ENCODE assay signal across 19 mouse cellular contexts in genomic region chr2:60692239-60692638, GRCm38 (mm10). TPM values are rescaled to one million over a fixed set of nuclear protein-coding genes. Genes with fewer than 3 reads are reported as not detected.
DNase-seq lines count a peak whose midpoint lies in the region; ATAC-seq and TF ChIP-seq lines count a peak whose summit lies in the region.
"Had no signal": no experiment of that assay in that cellular context is flagged by ENCODE, and none has a peak within 500 bp of the region (broad histone marks: within the 10 kb centered on the region; RNA-seq: fewer than 3 reads in every experiment).

No protein-coding gene starts in this region.

- intact Hi-C loops in gastrocnemius, adult 2 months (cut with DNase I): no loop called here

- H3K4me2 ChIP-seq in kidney, embryonic 15.5 days: no peak overlapping the region
- H3K4me2 ChIP-seq in lung, embryonic 14.5 days: no peak overlapping the region
- H3K4me2 ChIP-seq in stomach, embryonic 15.5 days: no peak overlapping the region
- H3K4me2 ChIP-seq: heart, embryonic 15.5 days; hindbrain, embryonic 13.5 days; liver, embryonic 12.5 days had no signal

- no peak overlapping the region for H3K4me3 ChIP-seq in gastrocnemius, adult 2 months
- no peak overlapping the region for H3K4me3 ChIP-seq in kidney, embryonic 15.5 days (replicated peaks)
- H3K4me3 ChIP-seq in lung, embryonic 14.5 days (ENCODE audit: low read depth, low read length): no peak overlapping the region
- no peak overlapping the region for H3K4me3 ChIP-seq in stomach, embryonic 15.5 days (replicated peaks)
- no peak overlapping the region for H3K4me3 ChIP-seq in limb, embryonic 10.5 days
- H3K4me3 ChIP-seq: heart, embryonic 15.5 days; hindbrain, embryonic 13.5 days; liver, embryonic 12.5 days; megakaryocyte, embryonic 14.5 days had no signal

- peak overlapping the region; percentile 24; the same call in 1 of the 2 replicates for H3K27ac ChIP-seq in gastrocnemius, adult 2 months
- H3K27ac ChIP-seq in kidney, embryonic 15.5 days: no peak overlapping the region
- peak overlapping the region; percentile 69 for H3K27ac ChIP-seq in lung, embryonic 14.5 days (ENCODE audit: low read depth)
- H3K27ac ChIP-seq in stomach, embryonic 15.5 days: no peak overlapping the region
- H3K27ac ChIP-seq in limb, embryonic 10.5 days: no peak overlapping the region
- H3K27ac ChIP-seq: heart, embryonic 15.5 days; hindbrain, embryonic 13.5 days; liver, embryonic 12.5 days had no signal

- no peaks in the 10 kb centered on the region for H3K36me3 ChIP-seq in kidney, embryonic 15.5 days
- H3K36me3 ChIP-seq in lung, embryonic 14.5 days (ENCODE audit: insufficient read depth): no peaks in the 10 kb centered on the region
- no peaks in the 10 kb centered on the region for H3K36me3 ChIP-seq in stomach, embryonic 15.5 days
- no peaks in the 10 kb centered on the region for H3K36me3 ChIP-seq in limb, embryonic 10.5 days
- H3K36me3 ChIP-seq: heart, embryonic 15.5 days; hindbrain, embryonic 13.5 days; liver, embryonic 12.5 days had no signal

- H3K27me3 ChIP-seq in kidney, embryonic 15.5 days: no peaks in the 10 kb centered on the region
- no peaks in the 10 kb centered on the region for H3K27me3 ChIP-seq in lung, embryonic 14.5 days (ENCODE audit: insufficient read depth, low read length)
- H3K27me3 ChIP-seq in stomach, embryonic 15.5 days (replicated peaks): no peaks in the 10 kb centered on the region
- no peaks in the 10 kb centered on the region for H3K27me3 ChIP-seq in limb, embryonic 10.5 days (ENCODE audit: low read depth, poor library complexity, severe bottlenecking)
- H3K27me3 ChIP-seq: heart, embryonic 15.5 days; hindbrain, embryonic 13.5 days; liver, embryonic 12.5 days; Patski had no signal

- H3K9ac ChIP-seq in kidney, embryonic 15.5 days: no peak overlapping the region
- no peak overlapping the region for H3K9ac ChIP-seq in lung, embryonic 14.5 days
- no peak overlapping the region for H3K9ac ChIP-seq in stomach, embryonic 15.5 days
- H3K9ac ChIP-seq: heart, embryonic 15.5 days; hindbrain, embryonic 13.5 days; liver, embryonic 12.5 days had no signal

- no peak for DNase-seq in gastrocnemius, adult 2 months
- no peak for DNase-seq in gastrocnemius, adult 18-20 months (ENCODE audit: low spot score)
- peak; percentile 54 for DNase-seq in lung, embryonic 14.5 days
- no peak for DNase-seq in adrenal gland, postnatal 4 days (ENCODE audit: low spot score in 2 of 2)
- no peak for DNase-seq in limb, embryonic 10.5 days (ENCODE audit: low spot score)
- DNase-seq in urinary bladder, postnatal 36 days (ENCODE audit: low spot score in 2 of 2): no peak
- DNase-seq: cerebellum, adult 18-20 months; layer of hippocampus, postnatal 36 days; thymus, postnatal 4 days had no signal

- H3K9me3 ChIP-seq in kidney, embryonic 15.5 days (replicated peaks): no peaks in the 10 kb centered on the region
- no peaks in the 10 kb centered on the region for H3K9me3 ChIP-seq in lung, embryonic 14.5 days (ENCODE audit: low read depth, low read length)
- no peaks in the 10 kb centered on the region for H3K9me3 ChIP-seq in stomach, embryonic 15.5 days
- no peaks in the 10 kb centered on the region for H3K9me3 ChIP-seq in limb, embryonic 10.5 days (replicated peaks)
- H3K9me3 ChIP-seq: heart, embryonic 15.5 days; hindbrain, embryonic 13.5 days; liver, embryonic 12.5 days had no signal

- no peak for TF ChIP-seq CTCF in gastrocnemius, adult 2 months (IDR thresholded peaks at IDR 0.05)
- TF ChIP-seq CTCF in lung, embryonic 14.5 days (IDR thresholded peaks at IDR 0.05; ENCODE audit: low read depth): no peak

- ATAC-seq in kidney, embryonic 15.5 days (replicated peaks; ENCODE audit: low FRiP score): peak; percentile 41; the same call in 1 of the 2 replicates
- ATAC-seq in lung, embryonic 14.5 days (ENCODE audit: insufficient read depth): peak; percentile 20; the same call in 1 of the 2 replicates
- ATAC-seq in stomach, embryonic 15.5 days (ENCODE audit: insufficient read depth, low FRiP score, low read depth): peak; percentile 45; the same call in 1 of the 2 replicates
- ATAC-seq: forebrain, embryonic 14.5 days; intestine, postnatal 0 days; liver, embryonic 12.5 days; Patski had no signal

- peaks cover 32% of the 10 kb centered on the region for H3K4me1 ChIP-seq in kidney, embryonic 15.5 days
- H3K4me1 ChIP-seq in lung, embryonic 14.5 days (ENCODE audit: insufficient read depth): peaks cover 11% of the 10 kb centered on the region
- peaks cover 3% of the 10 kb centered on the region; the same call in 1 of the 2 replicates for H3K4me1 ChIP-seq in stomach, embryonic 15.5 days
- peaks cover 40% of the 10 kb centered on the region for H3K4me1 ChIP-seq in limb, embryonic 10.5 days
- H3K4me1 ChIP-seq: liver, embryonic 12.5 days had no signal

- 60% methylated on average over 5 of the region's 5 CpGs for WGBS in kidney, embryonic 15.5 days
- WGBS in lung, embryonic 14.5 days: 62% methylated on average over 5 of the region's 5 CpGs
- WGBS in stomach, embryonic 15.5 days: 53% methylated on average over 5 of the region's 5 CpGs
- 65% methylated on average over 5 of the region's 5 CpGs for WGBS in limb, embryonic 10.5 days

RNA-seq across cellular contexts. Expression of gene Itgb6, which starts 30.2 kb away (rescaled TPM):
- total RNA-seq in gastrocnemius, adult 2 months (2021): 10 to 100 TPM; 18.3 to 50.1 TPM
- total RNA-seq in gastrocnemius, adult 18-20 months (2021): 10 to 100 TPM; 38.3 to 44.0 TPM
- polyA plus RNA-seq in kidney, embryonic 15.5 days (2015; fragmentation: Nextera tagmentation; extraction: Ambion mirVana): 16.2 and 16.9 TPM in 2 replicates
- 5.5 and 6.2 TPM in 2 replicates for polyA plus RNA-seq in lung, embryonic 14.5 days (2014; fragmentation: Nextera tagmentation; extraction: Ambion mirVana)
- 10.1 and 13.2 TPM in 2 replicates for polyA plus RNA-seq in stomach, embryonic 15.5 days (2015; fragmentation: Nextera tagmentation; extraction: Ambion mirVana)
- total RNA-seq in adrenal gland, postnatal 4 days (2021): 1 to 10 TPM; 1.3 to 4.0 TPM
- polyA plus RNA-seq in limb, embryonic 10.5 days (2016; fragmentation: Nextera tagmentation; extraction: Ambion mirVana): 0.05 and 0.20 TPM in 2 replicates
- total RNA-seq: granulocyte monocyte progenitor cell, adult 5-6 weeks had no signal

Comparison
In these comparisons a context has a peak if more than half of its experiments do, and no peak if none do; other contexts are left out.
1. H3K27ac ChIP-seq: peak in gastrocnemius, adult 2 months (single experiment) and lung, embryonic 14.5 days (single experiment); none in kidney, embryonic 15.5 days (single experiment), stomach, embryonic 15.5 days (single experiment) and limb, embryonic 10.5 days (single experiment).
2. Peak in every context shown above with its lines, with median percentiles within 50 percentile points of each other: ATAC-seq.